Mouse (Mus musculus): ENCODE measurements around the gene Bcat2.
A peak's percentile ranks its signal among the peaks of the same experiment; 100 is the strongest.

Bcat2 gene

GRCm38 (mm10) chr7:45625481-45625880 lies 55.5 kb downstream of the Bcat2 start:
- no peak for DNase-seq (ENCODE audit: low read depth, low spot score)

DNA sequence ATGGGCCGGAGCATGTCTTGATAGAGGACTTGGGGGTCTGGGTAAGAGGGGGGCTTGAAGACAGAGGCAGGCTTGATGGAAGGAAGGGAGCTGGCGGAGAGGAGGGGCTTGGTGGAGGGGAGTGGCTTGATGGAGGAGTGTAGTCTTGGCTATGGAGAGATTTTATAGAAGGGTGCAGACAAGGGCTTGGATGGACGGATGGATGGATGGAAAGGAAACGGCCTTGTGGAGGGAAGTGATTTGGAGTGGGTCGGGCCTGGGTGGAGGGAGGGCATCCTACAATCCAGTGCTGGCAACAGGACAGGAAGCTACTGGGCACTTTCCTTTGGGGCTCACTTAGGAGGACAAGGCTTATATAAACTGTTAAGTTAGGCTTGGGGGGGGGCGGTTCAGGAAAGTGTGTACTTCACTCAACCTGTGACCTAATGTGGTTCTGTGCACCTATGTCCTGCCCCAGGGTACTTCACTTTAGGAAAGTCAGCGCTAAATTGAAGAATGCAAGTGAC lies 56.7 kb downstream of the Bcat2 start:
- no peak for DNase-seq (ENCODE audit: low read depth, low spot score)

GRCm38 (mm10) chr7:45627261-45627660 lies 57.3 kb downstream of the Bcat2 start, which contains the start of gene Rasip1:
Gene Rasip1 (plus strand): TSS chr7:45627488.
- DNase-seq (ENCODE audit: low read depth, low spot score), result no peak

DNA sequence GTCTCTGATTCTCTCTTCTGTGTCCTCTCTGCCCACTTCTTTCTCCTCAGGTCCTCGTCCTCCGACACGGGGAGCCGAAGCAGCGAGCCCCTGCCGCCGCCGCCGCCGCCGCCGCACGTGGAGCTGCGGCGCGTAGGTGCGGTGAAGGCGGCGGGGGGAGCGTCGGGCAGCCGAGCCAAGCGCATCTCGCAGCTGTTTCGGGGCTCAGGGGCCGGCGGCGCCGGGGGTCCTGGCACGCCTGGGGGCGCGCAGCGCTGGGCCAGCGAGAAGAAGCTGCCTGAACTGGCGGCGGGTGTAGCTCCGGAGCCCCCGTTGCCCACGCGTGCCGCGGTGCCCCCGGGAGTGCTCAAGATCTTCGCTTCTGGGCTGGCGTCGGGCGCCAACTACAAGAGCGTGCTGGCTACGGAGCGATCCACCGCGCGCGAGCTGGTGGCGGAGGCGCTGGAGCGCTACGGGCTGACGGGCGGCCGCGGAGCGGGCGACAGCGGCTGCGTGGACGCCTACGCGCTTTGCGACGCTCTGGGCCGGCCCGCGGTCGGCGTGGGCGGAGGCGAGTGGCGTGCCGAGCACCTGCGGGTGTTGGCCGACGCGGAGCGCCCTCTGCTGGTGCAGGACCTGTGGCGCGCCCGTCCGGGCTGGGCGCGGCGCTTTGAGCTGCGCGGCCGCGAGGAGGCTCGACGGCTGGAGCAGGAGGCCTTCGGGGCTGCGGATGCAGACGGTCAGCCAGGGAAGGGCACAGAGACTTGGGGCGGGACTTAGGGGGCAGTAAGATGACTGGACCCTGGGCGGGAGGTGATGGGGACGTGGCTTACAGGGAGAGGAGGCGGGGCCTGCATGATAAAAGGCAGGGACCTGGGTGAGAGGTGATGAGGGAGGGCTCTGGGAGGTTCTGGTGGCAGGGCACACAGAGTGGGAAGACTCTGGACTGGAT lies 58.7 kb downstream of the Bcat2 start:
- DNase-seq (ENCODE audit: low read depth, low spot score), result peak; percentile 93

DNA sequence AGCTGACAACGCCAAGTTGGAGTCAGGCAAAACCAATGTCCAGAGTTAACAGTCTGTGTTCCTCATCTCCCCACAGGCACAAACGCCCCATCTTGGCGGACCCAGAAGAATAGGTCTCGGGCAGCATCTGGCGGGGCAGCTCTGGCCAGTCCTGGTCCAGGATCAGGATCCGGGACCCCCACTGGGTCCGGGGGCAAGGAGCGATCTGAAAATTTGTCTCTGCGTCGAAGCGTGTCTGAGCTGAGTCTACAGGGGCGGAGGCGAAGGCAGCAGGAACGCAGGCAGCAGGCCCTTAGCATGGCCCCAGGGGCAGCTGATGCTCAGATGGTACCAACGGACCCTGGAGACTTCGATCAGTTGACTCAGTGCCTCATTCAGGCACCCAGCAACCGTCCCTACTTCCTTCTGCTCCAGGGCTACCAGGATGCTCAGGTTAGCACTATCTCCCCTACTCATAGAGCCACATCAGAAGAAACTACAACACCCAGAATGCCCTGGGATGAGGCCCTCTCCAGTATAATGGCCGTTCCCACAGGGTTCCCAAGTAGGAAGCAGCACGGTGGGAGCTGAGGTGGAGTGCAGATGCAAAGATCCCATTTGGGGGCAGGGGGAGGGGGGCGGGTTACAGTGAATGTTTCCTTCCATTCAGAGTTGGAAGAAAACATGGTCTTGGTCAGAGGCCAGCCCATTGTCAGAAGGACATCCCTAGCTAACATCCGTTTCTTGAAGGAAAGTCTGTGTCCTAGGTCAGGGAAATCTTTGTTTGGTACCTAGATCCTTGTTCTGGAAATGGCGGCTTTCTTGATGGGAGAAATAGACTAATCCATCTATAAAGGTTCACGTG lies 60.3 kb downstream of the Bcat2 start:
- no peak for DNase-seq (ENCODE audit: low read depth, low spot score)

GRCm38 (mm10) chr7:45632499-45632898 lies 62.5 kb downstream of the Bcat2 start:
- no peak for DNase-seq (ENCODE audit: low read depth, low spot score)

GRCm38 (mm10) chr7:45634946-45635681 lies 65.2 kb downstream of the Bcat2 start:
- DNase-seq (ENCODE audit: low read depth, low spot score), result no peak

DNA sequence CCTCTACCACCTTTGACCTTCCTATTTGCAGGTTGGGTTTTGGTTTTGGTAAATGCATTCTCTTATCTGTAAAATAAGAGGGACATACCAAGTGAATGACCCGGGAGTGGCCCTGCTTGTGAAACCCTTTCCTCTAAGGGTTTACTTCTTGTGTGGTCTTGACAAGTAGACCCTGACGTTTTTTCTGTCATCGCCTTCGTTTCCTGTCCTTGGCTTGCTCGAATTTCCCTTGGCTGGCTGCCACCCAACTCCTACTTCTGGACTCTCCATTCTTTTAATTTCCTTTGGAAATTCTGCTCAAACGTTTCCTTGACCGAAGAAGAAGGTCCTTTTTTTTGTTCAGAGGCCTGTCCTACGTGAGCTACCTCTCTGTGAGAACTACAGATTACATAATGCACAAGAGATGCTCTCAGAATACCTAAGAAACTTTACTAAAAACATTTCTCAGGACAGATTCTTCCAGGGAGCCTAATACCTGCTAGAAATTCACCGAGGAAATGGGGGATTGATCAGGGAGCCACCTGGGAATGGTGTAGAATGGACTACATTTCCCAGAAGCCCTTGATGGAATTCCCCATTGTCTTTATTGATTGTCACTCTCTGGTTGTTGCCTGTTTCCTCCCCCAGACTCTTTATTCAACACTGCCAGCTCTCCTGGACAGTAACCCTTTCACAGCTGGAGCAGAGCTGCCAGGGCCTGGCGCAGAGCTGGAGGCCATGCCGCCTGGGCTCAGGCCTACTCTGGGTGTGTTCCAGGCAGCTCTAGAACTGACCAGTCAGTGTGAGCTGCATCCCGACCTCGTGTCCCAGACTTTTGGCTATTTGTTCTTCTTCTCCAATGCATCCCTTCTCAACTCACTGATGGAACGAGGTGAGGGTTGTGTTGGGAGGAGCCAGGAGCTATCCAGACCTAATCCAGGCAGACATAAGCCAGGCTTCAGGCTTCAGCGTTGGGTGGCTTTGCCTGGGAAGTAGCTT lies 66.0 kb downstream of the Bcat2 start:
- no peak for DNase-seq (ENCODE audit: low read depth, low spot score)

DNA sequence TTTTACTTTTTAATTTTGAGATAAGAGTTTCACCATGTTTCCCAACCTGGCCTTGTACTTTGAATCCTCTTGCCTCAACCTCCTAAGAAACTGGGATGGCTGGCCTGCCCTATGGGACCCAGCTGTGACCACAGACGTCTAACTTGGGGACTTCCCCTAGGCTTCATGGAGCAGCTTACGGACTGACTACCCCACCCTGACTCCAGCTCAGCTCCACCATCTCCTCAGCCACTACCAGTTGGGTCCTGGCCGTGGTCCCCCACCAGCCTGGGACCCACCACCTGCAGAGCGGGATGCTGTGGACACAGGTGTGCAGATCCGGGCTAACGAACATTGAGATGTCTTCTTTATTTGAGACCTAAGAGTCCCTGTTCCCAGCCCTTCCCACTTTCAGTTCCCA lies 67.8 kb downstream of the Bcat2 start:
- no peak for DNase-seq (ENCODE audit: low read depth, low spot score)

GRCm38 (mm10) chr7:45638623-45639401 lies 68.9 kb downstream of the Bcat2 start:
- peak; percentile 98 for DNase-seq (ENCODE audit: low read depth, low spot score)

Measured in mesoderm, embryonic 11.5 days (tissue).